In genomic region chr6:15610208-15610607, GRCm38 (mm10) we compare ENCODE assay signal across 25 mouse cellular contexts.
DNase-seq lines count a peak whose midpoint lies in the region; ATAC-seq and TF ChIP-seq lines count a peak whose summit lies in the region.
"Had no signal": no experiment of that assay in that cellular context is flagged by ENCODE, and none has a peak within 500 bp of the region (broad histone marks: within the 10 kb centered on the region; RNA-seq: fewer than 3 reads in every experiment).

No protein-coding gene starts in this region.

- no peak for ATAC-seq in forebrain, embryonic 14.5 days
- no peak for ATAC-seq in forebrain, embryonic 13.5 days
- ATAC-seq in liver, embryonic 12.5 days = no peak
- ATAC-seq in neural tube, embryonic 13.5 days (ENCODE audit: low read depth) = peak; percentile 61; the same call in 1 of the 2 replicates
- ATAC-seq: CD4-positive, CD25-positive, alpha-beta regulatory T cell, adult 4 months; forebrain, embryonic 16.5 days; inflammation-experienced regulatory T-cells, adult 6 months had no signal

- H3K4me2 ChIP-seq in forebrain, embryonic 14.5 days (ENCODE audit: low read length) = no peak overlapping the region
- H3K4me2 ChIP-seq in forebrain, embryonic 13.5 days = no peak overlapping the region
- no peak overlapping the region for H3K4me2 ChIP-seq in liver, embryonic 12.5 days
- no peak overlapping the region for H3K4me2 ChIP-seq in neural tube, embryonic 13.5 days
- H3K4me2 ChIP-seq: embryonic facial prominence, embryonic 15.5 days had no signal

- H3K4me3 ChIP-seq in forebrain, embryonic 14.5 days (ENCODE audit: low read depth, low read length) = no peak overlapping the region
- no peak overlapping the region for H3K4me3 ChIP-seq in forebrain, embryonic 13.5 days
- no peak overlapping the region for H3K4me3 ChIP-seq in liver, adult 2 months (ENCODE audit: insufficient read depth, low read depth, low read length)
- H3K4me3 ChIP-seq in liver, embryonic 12.5 days = no peak overlapping the region
- no peak overlapping the region for H3K4me3 ChIP-seq in neural tube, embryonic 13.5 days
- H3K4me3 ChIP-seq: embryonic facial prominence, embryonic 15.5 days; erythroblast, embryonic 14.5 days; forebrain, embryonic 10.5 days; heart, embryonic 10.5 days had no signal

- no peaks in the 10 kb centered on the region for H3K9me3 ChIP-seq in forebrain, embryonic 14.5 days (replicated peaks; ENCODE audit: control insufficient read depth, low read length)
- no peaks in the 10 kb centered on the region for H3K9me3 ChIP-seq in forebrain, embryonic 13.5 days (replicated peaks)
- H3K9me3 ChIP-seq in liver, embryonic 12.5 days (replicated peaks) = no peaks in the 10 kb centered on the region
- no peaks in the 10 kb centered on the region for H3K9me3 ChIP-seq in neural tube, embryonic 13.5 days
- H3K9me3 ChIP-seq: embryonic facial prominence, embryonic 15.5 days; forebrain, embryonic 10.5 days; G1E; heart, embryonic 10.5 days had no signal

- H3K27ac ChIP-seq in forebrain, embryonic 14.5 days (ENCODE audit: low read depth, low read length) = no peak overlapping the region
- no peak overlapping the region for H3K27ac ChIP-seq in forebrain, embryonic 13.5 days
- no peak overlapping the region for H3K27ac ChIP-seq in liver, adult 2 months (replicated peaks; ENCODE audit: insufficient read depth, low read depth, low read length)
- no peak overlapping the region for H3K27ac ChIP-seq in liver, embryonic 12.5 days
- H3K27ac ChIP-seq in neural tube, embryonic 13.5 days (replicated peaks) = no peak overlapping the region
- H3K27ac ChIP-seq: embryonic facial prominence, embryonic 15.5 days; forebrain, embryonic 10.5 days; heart, embryonic 10.5 days had no signal

- no peaks in the 10 kb centered on the region for H3K79me2 ChIP-seq in liver, adult 2 months (ENCODE audit: control insufficient read depth, insufficient read depth, low read length)

- no peak for TF ChIP-seq POLR2A in liver, adult 2 months (IDR thresholded peaks at IDR 0.05; ENCODE audit: extremely low read depth, insufficient read depth, low read length)

- no peak for TF ChIP-seq CTCF in liver, adult 2 months (IDR thresholded peaks at IDR 0.05; ENCODE audit: low read depth, low read length)

- DNase-seq in forebrain, embryonic 14.5 days (ENCODE audit: low spot score) = peak; percentile 11
- peak; percentile 46 for DNase-seq in liver, adult 2 months (ENCODE audit: extremely low read depth, low read depth, low spot score)
- DNase-seq in neural tube, embryonic 10.5 days (ENCODE audit: extremely low spot score, low spot score) = no peak
- no peak for DNase-seq in layer of hippocampus, adult 8-10 months (ENCODE audit: low spot score in 2 of 2)
- DNase-seq: adrenal gland, adult 8-10 months; adrenal gland, postnatal 36 days; B cell, adult 2 months; cerebellum, adult 11 months; cerebellum, adult 8-10 months; cerebellum, postnatal 14 days; embryo, embryonic 11 days; gastrocnemius, postnatal 10 days; heart, adult 18-20 months; heart, postnatal 10 days had no signal

- no peaks in the 10 kb centered on the region for H3K36me3 ChIP-seq in forebrain, embryonic 14.5 days (ENCODE audit: control insufficient read depth, insufficient read depth, low read length)
- H3K36me3 ChIP-seq in forebrain, embryonic 13.5 days (ENCODE audit: poor library complexity, severe bottlenecking) = no peaks in the 10 kb centered on the region
- no peaks in the 10 kb centered on the region for H3K36me3 ChIP-seq in liver, adult 2 months (ENCODE audit: control insufficient read depth, insufficient read depth, low read length)
- H3K36me3 ChIP-seq in liver, embryonic 12.5 days = no peaks in the 10 kb centered on the region
- no peaks in the 10 kb centered on the region for H3K36me3 ChIP-seq in neural tube, embryonic 13.5 days
- H3K36me3 ChIP-seq: embryonic facial prominence, embryonic 15.5 days; forebrain, embryonic 10.5 days; G1E; heart, embryonic 10.5 days had no signal

- H3K9ac ChIP-seq in forebrain, embryonic 14.5 days (ENCODE audit: low read length) = no peak overlapping the region
- H3K9ac ChIP-seq in forebrain, embryonic 13.5 days = no peak overlapping the region
- H3K9ac ChIP-seq in liver, adult 2 months (ENCODE audit: low read depth, low read length) = no peak overlapping the region
- no peak overlapping the region for H3K9ac ChIP-seq in liver, embryonic 12.5 days
- no peak overlapping the region for H3K9ac ChIP-seq in neural tube, embryonic 13.5 days
- H3K9ac ChIP-seq: embryonic facial prominence, embryonic 15.5 days had no signal

- H3K27me3 ChIP-seq in forebrain, embryonic 14.5 days (replicated peaks; ENCODE audit: control insufficient read depth, insufficient read depth, low read length) = no peaks in the 10 kb centered on the region
- no peaks in the 10 kb centered on the region for H3K27me3 ChIP-seq in forebrain, embryonic 13.5 days
- no peaks in the 10 kb centered on the region for H3K27me3 ChIP-seq in liver, adult 2 months (ENCODE audit: control insufficient read depth, insufficient read depth, low read length)
- H3K27me3 ChIP-seq in liver, embryonic 12.5 days (replicated peaks) = no peaks in the 10 kb centered on the region
- H3K27me3 ChIP-seq in neural tube, embryonic 13.5 days = no peaks in the 10 kb centered on the region
- H3K27me3 ChIP-seq: embryonic facial prominence, embryonic 15.5 days had no signal

- no peaks in the 10 kb centered on the region for H3K4me1 ChIP-seq in forebrain, embryonic 14.5 days (ENCODE audit: control insufficient read depth, insufficient read depth, low read length)
- no peaks in the 10 kb centered on the region for H3K4me1 ChIP-seq in forebrain, embryonic 13.5 days
- no peaks in the 10 kb centered on the region; the same call in 1 of the 2 replicates for H3K4me1 ChIP-seq in liver, adult 2 months (ENCODE audit: control insufficient read depth, insufficient read depth, low read length)
- H3K4me1 ChIP-seq in liver, embryonic 12.5 days = no peaks in the 10 kb centered on the region
- no peaks in the 10 kb centered on the region for H3K4me1 ChIP-seq in neural tube, embryonic 13.5 days (replicated peaks)
- H3K4me1 ChIP-seq: embryonic facial prominence, embryonic 15.5 days; forebrain, embryonic 10.5 days; heart, embryonic 10.5 days had no signal

Comparison
In these comparisons a context has a peak if more than half of its experiments do, and no peak if none do; other contexts are left out.
1. DNase-seq: peak in forebrain, embryonic 14.5 days (single experiment) and liver, adult 2 months (single experiment); none in neural tube, embryonic 10.5 days (single experiment) and layer of hippocampus, adult 8-10 months (0 of 2).